Mouse (Mus musculus) cerebellum, postnatal 10 days (tissue): ENCODE data around the gene Pnrc1.

ENCODE experiments used
- DNase-seq, 2 experiments: peaks; one replicate each; pipeline ENCODE4 v3.0.0; 2021; ENCODE audit warnings: mixed read lengths in 2 of 2

Pnrc1 gene

GRCm38 (mm10) chr4:33221847-33222246 is 68.1 kb downstream of the Pnrc1 start:
- no peak for DNase-seq

GRCm38 (mm10) chr4:33208881-33209841 is 80.8 kb downstream of the Pnrc1 start, which contains the start of gene Srsf12:
Srsf12 (plus strand) TSS chr4:33208991.
- DNase-seq: peak; percentile 69 to 74

GRCm38 (mm10) chr4:33207551-33207950 is 82.4 kb downstream of the Pnrc1 start:
- no peak for DNase-seq

- DNase-seq: peak; percentile 81 to 85
Measured at GRCm38 (mm10) chr4:33204682-33205081, 85.3 kb downstream of the Pnrc1 start.

- no peak for DNase-seq
Measured at GRCm38 (mm10) chr4:33198117-33198516, 91.8 kb downstream of the Pnrc1 start.
